Mouse (Mus musculus) C2C12 (cell line): ENCODE results near the gene Gm45233. TPM values are rescaled to one million over a fixed set of nuclear protein-coding genes. Genes with fewer than 3 reads are reported as not detected.
A peak's percentile ranks its signal among the peaks of the same experiment; 100 is the strongest.

ENCODE experiments used
- H3K27me3 ChIP-seq: one replicate; pipeline ENCODE4 v1.6.1; 2011; ENCODE audit not compliant: control insufficient read depth, insufficient read depth, insufficient read length
- H3K36me3 ChIP-seq: one replicate; pipeline ENCODE4 v1.6.1; 2011; ENCODE audit not compliant: control insufficient read depth, insufficient read depth
- H3K4me3 ChIP-seq: one replicate; pipeline ENCODE4 v1.5.1; 2011; ENCODE audit warnings: mild to moderate bottlenecking, control low read depth; ENCODE audit not compliant: poor library complexity, insufficient read depth, severe bottlenecking
- H3K79me2 ChIP-seq: one replicate; pipeline ENCODE4 v1.6.1; 2011; ENCODE audit not compliant: control insufficient read depth, insufficient read depth
- H3K79me3 ChIP-seq: one replicate; pipeline ENCODE4 v1.6.1; 2011; ENCODE audit warnings: low read depth, control low read depth
- H3ac ChIP-seq: one replicate; pipeline ENCODE3; 2011; ENCODE audit warnings: low read depth; ENCODE audit not compliant: control insufficient read depth, insufficient read length
- CEBPB ChIP-seq: IDR thresholded peaks from one replicate; pipeline ENCODE4 v1.6.1; 2011; ENCODE audit warnings: low read depth, mild to moderate bottlenecking, control low read depth, moderate library complexity
- CTCF ChIP-seq: IDR thresholded peaks from one replicate; pipeline ENCODE4 v1.5.1; 2011; ENCODE audit not compliant: control insufficient read depth, insufficient read depth, insufficient read length
- FOSL1 ChIP-seq: IDR thresholded peaks from one replicate; pipeline ENCODE4 v1.8.0; 2011; ENCODE audit warnings: mild to moderate bottlenecking, low read length; ENCODE audit not compliant: poor library complexity, insufficient read depth, severe bottlenecking
- MAX ChIP-seq: IDR thresholded peaks from one replicate; pipeline ENCODE4 v1.6.1; 2011; ENCODE audit warnings: mild to moderate bottlenecking, control low read depth
- MYOD1 ChIP-seq: IDR thresholded peaks from one replicate; pipeline ENCODE4 v1.6.1; 2011; ENCODE audit warnings: low read depth; ENCODE audit not compliant: control insufficient read depth, insufficient read length
- MYOG ChIP-seq: IDR thresholded peaks from one replicate; pipeline ENCODE4 v1.6.1; 2011; ENCODE audit not compliant: control insufficient read depth, insufficient read length; ENCODE audit errors: extremely low read depth
- USF1 ChIP-seq: IDR thresholded peaks from one replicate; pipeline ENCODE4 v1.6.1; 2011; ENCODE audit warnings: low read depth, mild to moderate bottlenecking, control low read depth, moderate library complexity
- polyA plus RNA-seq: library from polyadenylated mRNA; unstranded; fragments of >200 nt; fragmentation: generic; extraction: Trizol; gene quantifications from one replicate; pipeline ENCODE4 v1.2.1, GENCODE M21; 2012; ENCODE audit warnings: missing spikeins

Gm45233 gene
- polyA plus RNA-seq, 1 experiment = 0.09 TPM

DNA sequence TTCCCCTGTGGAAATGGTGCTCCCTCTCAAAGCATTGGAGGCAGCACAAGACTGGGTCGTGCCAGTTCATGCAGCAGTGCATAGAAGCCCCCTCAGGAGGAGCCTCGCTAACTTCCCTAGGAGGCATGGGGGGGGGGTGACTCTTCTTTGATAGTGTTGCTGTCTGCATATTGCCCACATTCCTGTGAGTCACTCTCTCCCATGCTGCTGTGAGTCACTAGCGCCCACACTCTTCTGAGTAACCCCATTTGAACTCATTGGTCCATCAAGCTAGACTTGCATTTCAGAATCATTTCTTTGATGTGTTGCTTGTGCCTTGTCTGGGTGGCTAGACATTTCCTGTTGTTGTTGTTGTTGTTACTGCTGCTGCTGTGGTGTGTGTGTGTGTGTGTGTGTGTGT lies 37.3 kb downstream of the Gm45233 start:
- H3K4me3 ChIP-seq = no peak overlapping the region
- no peaks in the 10 kb centered on the region for H3K36me3 ChIP-seq
- TF ChIP-seq FOSL1 (peak; percentile 78), MAX (peak; percentile 60), CTCF (no peak)
- no peaks in the 10 kb centered on the region for H3K27me3 ChIP-seq
- H3ac ChIP-seq = no peak overlapping the region
- no peaks in the 10 kb centered on the region for H3K79me3 ChIP-seq
- no peaks in the 10 kb centered on the region for H3K79me2 ChIP-seq

DNA sequence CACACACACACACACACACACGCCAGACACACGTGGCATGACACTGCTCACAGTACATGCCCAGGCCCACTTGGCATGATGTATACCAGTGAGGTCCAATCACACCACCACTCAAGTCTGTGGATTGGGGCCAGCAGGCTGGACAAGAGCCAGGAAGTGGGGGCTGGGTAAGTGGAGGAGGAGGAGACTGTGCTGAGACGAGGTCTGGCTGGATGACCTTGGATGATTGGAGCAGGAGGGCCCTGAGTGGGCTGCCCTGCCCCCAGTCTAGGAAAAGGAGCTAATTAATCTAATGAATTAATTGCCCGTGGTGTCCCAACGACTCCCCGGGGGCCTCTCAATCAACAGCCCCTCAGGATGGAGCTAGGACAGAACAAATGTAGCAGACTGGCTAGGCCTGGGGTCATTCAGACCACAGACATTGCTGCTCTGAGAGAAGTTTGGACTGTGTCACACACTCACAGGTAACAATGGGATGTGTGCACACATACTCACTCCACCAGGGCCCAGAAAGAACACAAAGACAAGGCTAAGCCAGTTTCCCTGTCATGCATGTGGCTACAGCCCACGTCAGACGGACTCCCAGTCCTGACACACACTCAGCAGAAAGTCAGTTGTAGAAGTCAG lies 38.3 kb downstream of the Gm45233 start:
- no peaks in the 10 kb centered on the region for H3K27me3 ChIP-seq
- H3ac ChIP-seq = no peak overlapping the region
- H3K36me3 ChIP-seq = no peaks in the 10 kb centered on the region
- no peak overlapping the region for H3K4me3 ChIP-seq
- TF ChIP-seq MYOG (no peak), FOSL1 (no peak), CTCF (no peak), USF1 (no peak), CEBPB (no peak), MAX (no peak), MYOD1 (no peak)
- H3K79me2 ChIP-seq = no peaks in the 10 kb centered on the region
- H3K79me3 ChIP-seq = no peaks in the 10 kb centered on the region

DNA sequence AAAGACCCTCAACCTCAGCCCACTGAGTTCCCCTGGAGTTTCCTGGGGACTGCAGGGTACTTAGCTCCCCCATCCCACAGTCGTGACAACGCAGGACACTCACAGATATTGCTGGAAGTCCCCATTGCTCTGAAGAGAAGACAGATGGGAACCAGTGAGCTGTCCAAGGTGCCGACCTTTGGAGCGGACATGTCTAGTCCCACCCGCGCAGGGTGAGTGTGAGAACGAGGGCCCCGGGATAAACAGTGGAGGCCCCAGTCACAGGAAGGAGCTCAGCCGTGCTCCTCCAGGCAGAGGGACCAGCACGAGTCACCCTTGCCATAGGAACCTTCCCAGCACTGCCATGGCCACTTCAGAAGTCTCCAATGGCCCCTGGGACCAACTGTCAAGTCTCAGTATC lies 39.3 kb downstream of the Gm45233 start:
- Histone ChIP-seq H3K27me3 (no peaks in the 10 kb centered on the region), H3ac (no peak overlapping the region), H3K4me3 (no peak overlapping the region), H3K36me3 (no peaks in the 10 kb centered on the region), H3K79me3 (no peaks in the 10 kb centered on the region), H3K79me2 (no peaks in the 10 kb centered on the region)
- TF ChIP-seq CTCF = no peak
- TF ChIP-seq USF1 = no peak
- no peak for TF ChIP-seq MYOG
- no peak for TF ChIP-seq FOSL1
- no peak for TF ChIP-seq MAX
- no peak for TF ChIP-seq CEBPB
- no peak for TF ChIP-seq MYOD1

DNA sequence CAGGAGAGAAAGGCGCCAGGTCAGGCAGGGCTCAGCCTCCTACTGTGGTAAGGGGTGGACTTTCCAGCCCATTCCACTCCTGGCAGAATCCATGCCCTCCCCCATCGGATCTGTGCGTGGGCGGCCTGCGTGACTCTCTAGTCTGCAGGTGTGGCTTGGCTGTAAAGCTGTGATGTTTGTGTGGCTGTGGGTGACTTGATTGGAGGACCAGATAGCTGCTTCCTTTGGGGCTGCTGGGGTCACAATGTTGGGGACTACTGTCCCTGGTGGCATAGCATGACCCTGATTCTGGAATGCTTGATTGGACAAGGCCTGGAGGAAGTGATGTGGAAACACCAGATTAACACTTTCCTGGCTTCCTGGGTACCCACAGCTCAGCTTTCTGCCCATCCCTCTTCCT lies 44.7 kb downstream of the Gm45233 start:
- Histone ChIP-seq H3K4me3 (no peak overlapping the region), H3ac (no peak overlapping the region)

DNA sequence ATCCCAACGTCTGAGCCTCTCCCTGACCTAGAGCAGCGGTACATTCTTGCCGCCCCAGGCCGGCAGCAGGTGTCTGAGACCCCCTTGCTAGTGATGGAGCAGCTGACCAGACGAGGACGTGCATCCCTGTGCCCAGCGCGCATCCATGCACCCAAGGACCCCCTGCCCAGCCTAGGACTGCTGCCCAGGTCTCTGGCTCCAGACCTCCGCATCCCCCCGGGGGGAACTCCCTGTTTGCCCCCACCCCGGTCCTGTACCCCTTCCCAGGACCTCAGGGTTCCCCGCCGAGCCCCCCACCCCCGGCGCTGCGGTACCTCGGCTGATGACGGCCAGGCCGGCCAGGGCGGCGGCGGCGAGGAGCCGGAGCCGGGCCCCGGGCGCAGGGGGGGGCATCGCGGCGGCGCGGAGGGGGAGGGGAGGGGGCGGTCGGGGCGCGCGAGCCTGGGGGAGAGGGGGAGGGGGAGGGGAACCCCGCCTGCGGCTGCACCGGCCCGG lies 45.8 kb downstream of the Gm45233 start, which contains the start of gene Iglon5:
Gene Iglon5, minus strand, starts transcription at position 445 of the 495 bp plus-strand sequence.
- Histone ChIP-seq H3K79me3 (no peaks in the 10 kb centered on the region), H3K79me2 (no peaks in the 10 kb centered on the region), H3K27me3 (peaks cover 3% of the 10 kb centered on the region), H3K36me3 (no peaks in the 10 kb centered on the region), H3K4me3 (no peak within 1 kb of the TSS), H3ac (no peak within 1 kb of the TSS)
- TF ChIP-seq CEBPB (no peak), MYOD1 (no peak), CTCF (no peak), FOSL1 (no peak), USF1 (no peak), MAX (no peak), MYOG (no peak)

More for the DNA sequence above, 44.7 kb downstream of the Gm45233 start:
- TF ChIP-seq MYOG (no peak), MYOD1 (no peak), FOSL1 (no peak), MAX (no peak), USF1 (no peak), CTCF (no peak), CEBPB (no peak)
- H3K79me2 ChIP-seq = no peaks in the 10 kb centered on the region
- peaks cover 3% of the 10 kb centered on the region for H3K27me3 ChIP-seq
- H3K79me3 ChIP-seq = no peaks in the 10 kb centered on the region
- H3K36me3 ChIP-seq = no peaks in the 10 kb centered on the region

DNA sequence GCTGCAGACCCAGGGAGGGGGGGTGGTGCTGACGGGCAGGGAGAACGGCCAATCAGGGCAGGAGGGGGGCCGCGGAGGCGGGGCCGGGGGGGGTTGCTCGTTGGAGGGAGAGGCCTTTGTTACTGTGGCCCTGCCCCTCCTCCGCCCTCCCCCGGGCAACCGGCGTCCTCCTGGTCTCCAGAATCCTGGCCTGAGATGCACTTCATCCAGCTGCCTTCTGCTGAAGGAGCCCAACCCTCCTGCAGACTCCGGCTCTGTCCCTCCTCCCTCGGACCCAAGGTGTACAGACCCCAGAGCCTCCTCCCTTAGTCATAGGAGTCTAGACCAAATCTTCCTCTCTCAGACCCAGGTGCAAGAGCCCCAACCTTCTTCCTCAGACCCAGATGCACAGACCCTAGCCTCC lies 46.3 kb downstream of the Gm45233 start:
- Histone ChIP-seq H3K4me3 (no peak overlapping the region), H3K79me3 (no peaks in the 10 kb centered on the region), H3K27me3 (peaks cover 3% of the 10 kb centered on the region), H3K36me3 (no peaks in the 10 kb centered on the region), H3K79me2 (no peaks in the 10 kb centered on the region), H3ac (no peak overlapping the region)
- TF ChIP-seq MYOG (no peak), CTCF (no peak), MYOD1 (no peak), CEBPB (no peak), FOSL1 (no peak), USF1 (no peak), MAX (no peak)
